In the genomic region with DNA sequence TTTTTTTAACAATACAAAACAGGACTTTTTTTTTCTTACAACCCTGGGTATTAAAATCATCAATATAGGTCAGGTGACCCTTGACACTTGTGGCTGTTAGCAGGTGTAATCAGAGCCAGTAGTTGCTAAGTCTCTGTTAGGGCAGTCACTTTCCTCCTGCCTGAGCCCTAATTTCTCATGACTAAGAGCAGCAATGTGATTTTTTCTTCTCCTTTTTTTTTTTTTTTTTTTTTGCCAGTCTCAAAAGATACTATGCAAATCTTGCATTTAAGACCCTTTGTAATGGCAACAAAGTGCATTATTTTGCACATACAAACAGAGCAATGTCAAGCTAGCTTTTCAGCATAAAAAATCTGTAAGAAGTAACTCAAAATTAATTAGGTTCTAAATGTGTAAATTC, we compare ENCODE assay signal across 12 mouse cellular contexts.
"Had no signal": no experiment of that assay in that cellular context is flagged by ENCODE, and none has a peak within 500 bp of the region (broad histone marks: within the 10 kb centered on the region; RNA-seq: fewer than 3 reads in every experiment).

No protein-coding gene starts in this region.

- H3K27me3 ChIP-seq: kidney, embryonic 15.5 days; limb, embryonic 12.5 days; liver, embryonic 13.5 days; neural tube, embryonic 15.5 days had no signal

- H3K27ac ChIP-seq: limb, embryonic 12.5 days; liver, embryonic 13.5 days had no signal

- DNase-seq: kidney, adult 2 months; kidney, postnatal 14 days; layer of hippocampus, adult 9-11 months; liver; liver, embryonic 13.5 days; lung, adult 18-20 months; right cerebral cortex, postnatal 14 days; thymus, postnatal 36 days had no signal

- H3K36me3 ChIP-seq: kidney, embryonic 15.5 days; liver, embryonic 13.5 days had no signal

- H3K9ac ChIP-seq: kidney, embryonic 15.5 days; limb, embryonic 12.5 days; liver, embryonic 13.5 days had no signal

- H3K9me3 ChIP-seq: kidney, embryonic 15.5 days; limb, embryonic 12.5 days; liver, embryonic 13.5 days; midbrain, embryonic 10.5 days; neural tube, embryonic 15.5 days had no signal
